Mouse (Mus musculus) heart, adult 18-20 months (tissue): ENCODE data around the gene Pard3. TPM values are rescaled to one million over a fixed set of nuclear protein-coding genes. Genes with fewer than 3 reads are reported as not detected.

Source experiments
- DNase-seq, 2 experiments: peaks; one replicate each; pipeline ENCODE4 v3.0.0; 2021 to 2022; ENCODE audit warnings: mixed read lengths in 1 of 2
- total RNA-seq, 2 experiments: library from RNA; stranded (reverse); gene quantifications; 2 replicates each; pipeline ENCODE4 v1.2.3; 2021

Pard3 gene
- total RNA-seq, 2 experiments from 2014 or later, result 29.3 to 31.8 TPM

DNA sequence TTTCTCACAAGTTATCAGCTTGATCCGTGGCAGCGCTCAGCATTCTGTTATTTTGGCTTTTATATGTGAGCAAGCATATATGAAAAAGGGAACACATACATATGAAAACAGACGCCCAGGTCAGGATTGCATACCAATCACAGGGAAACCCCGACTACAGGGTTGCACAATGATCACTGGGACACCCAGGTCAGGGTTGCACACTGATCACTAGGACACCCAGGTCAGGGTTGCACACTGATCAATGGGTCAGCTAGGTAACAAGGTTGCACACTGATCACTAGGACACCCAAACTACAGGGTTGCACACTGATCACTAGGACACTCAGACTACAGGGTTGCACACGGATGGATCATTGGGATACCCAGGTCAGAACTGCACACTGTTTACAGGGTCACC lies 228.6 kb downstream of the Pard3 start:
- no peak for DNase-seq

DNA sequence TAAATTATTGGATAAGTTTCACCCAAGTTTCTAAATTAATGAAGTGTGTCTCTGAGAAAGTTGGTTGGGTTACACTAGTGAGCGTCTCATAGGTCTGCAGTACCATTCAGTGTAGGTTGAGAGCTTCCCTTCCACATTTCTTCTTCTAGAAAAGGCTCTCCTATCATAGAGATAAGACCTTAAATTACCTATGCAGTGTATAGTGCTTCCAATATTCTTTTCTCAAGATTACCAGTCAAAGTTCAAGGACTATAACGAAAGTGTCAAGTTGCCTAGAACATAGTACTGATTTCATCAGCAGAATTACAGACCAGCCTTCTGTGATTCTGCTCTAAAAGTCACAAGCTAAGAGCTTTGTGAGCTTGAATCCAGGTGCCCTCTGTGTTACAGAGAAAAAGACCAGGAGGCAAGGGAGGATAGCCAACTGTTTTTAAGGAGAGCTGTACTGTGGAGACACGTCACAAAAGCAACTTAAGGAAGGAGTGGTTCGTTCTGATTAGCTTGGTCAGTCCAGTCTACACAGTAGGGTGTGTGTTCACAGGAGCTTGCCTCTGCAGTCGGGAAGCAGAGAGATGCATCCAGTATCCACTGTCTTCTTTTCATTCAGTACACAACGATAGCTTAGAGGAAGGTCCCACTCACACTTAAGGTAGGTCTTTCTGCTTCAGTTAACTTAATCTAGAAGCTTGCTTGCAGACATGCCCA lies 229.5 kb downstream of the Pard3 start:
- no peak for DNase-seq

DNA sequence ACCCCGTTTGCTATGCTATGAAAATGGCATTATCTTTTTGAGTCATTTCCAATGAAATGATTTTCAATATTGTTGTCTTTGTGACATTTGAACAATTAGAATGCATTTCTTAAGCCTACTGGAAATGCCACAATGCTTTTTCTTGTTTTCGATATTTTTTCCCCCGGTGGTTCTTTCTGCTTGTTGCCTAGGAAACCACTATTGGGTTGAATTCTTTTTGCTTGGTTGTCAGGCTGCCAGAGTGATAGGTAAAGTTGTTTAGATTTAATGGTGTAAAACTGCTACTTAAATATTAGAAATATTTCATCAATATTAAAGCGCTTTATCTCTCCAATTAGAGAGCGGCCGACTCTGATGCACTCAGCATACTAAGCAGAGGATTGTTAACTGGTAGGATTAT lies 230.4 kb downstream of the Pard3 start:
- DNase-seq, result no peak

DNA sequence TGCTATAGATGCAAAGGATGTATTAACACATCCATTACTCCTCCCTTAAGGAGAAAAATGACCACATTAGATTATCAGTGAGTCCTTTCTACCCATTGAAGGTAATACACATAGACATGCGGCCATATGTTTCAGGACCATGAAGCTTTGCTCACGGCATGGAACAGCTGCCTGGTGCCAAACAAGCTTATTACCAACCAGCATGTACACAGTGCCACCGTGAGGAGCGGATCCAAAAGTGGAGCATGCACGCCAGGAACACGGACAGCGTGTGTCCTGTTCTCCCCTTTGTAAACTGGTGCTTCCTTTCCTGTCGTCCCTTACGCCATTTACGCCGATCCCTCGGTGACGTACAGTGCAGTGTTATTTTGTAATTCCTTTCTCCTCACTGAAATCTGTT lies 232.2 kb downstream of the Pard3 start:
- DNase-seq, result no peak

DNA sequence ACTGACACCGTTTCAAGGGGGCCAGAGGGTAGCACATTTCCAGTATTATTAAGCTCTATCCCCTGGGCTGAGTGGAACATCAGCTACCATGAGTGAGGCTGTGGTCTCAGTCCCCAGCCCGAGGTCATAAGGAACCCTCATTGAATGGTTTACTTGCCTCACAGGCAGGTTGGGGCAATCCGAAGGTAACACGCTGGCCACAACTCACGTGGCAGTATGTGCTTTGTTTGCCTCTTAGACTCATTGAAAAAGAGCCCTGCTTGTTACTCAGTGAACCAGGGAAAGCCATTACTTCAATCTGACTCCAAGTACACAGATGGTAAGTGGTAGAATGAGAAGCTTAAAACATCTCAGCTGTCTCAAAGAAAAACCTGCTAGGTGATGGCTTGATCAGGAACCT lies 236.8 kb downstream of the Pard3 start:
- no peak for DNase-seq

DNA sequence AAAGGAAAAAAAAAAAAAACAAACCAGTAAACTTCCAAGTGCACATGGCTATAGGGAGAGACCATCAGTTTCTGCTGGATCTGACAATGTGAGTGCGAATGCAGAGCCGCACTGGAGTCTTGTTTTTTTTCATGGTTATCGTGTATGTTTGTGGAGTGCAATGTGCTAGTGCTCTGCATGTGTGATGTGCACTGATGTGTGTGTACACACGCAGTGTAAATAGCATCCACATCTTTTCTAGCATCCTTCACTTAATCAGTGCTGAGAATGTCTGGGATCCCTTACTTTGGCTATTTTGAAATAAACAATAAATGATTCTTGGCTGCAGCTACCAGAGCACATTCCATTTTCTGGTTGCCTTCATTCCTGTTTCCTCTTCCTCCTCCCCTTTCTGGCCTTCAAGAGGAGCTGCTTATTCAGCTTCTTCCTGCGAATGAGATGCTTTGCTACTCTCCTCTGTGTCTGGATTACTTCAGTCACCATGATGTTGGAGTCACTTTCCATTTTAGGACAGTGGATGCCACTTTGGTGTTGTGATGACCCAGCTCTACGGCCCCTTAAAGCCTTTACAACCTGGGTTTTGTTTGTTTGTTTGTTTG lies 239.3 kb downstream of the Pard3 start:
- peak in 1 of 2 experiments; percentile 8 for DNase-seq

DNA sequence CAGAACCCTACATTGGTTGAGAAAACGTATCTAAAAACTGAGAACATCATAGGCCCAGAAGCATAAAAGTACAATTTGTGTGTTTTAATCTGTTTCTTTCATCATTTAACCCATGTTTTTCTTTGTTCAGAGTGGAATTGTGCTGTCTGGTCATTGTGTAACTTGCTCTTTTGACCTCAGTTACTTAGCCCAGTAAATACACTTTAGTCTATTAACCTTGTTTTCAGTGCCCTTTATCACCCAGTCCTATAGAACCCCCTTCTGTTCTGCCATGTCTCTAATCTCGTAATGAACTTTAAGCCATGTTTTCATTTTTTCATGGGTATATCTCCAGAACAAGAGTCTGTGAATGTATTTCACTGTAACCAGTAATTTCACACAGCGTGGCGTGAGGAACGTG lies 243.3 kb downstream of the Pard3 start:
- DNase-seq, result no peak

DNA sequence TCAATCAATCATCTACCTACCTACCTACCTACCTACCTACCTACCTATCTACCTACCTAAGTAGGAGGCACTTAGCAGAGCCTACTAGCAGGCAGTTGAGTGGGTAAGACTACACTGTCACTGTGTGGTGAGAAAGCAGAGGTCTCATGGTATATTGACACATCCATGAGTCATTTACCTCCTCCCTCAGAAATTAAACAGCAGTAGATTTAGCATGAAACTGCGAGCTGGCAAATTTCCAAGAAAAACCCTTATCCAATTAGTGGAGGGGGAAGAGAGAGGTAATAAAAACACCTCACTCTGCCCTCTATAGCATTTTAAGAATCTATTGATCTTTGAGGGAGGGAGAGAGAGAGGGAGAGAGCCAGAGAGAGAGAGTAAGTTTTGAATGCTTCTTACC lies 245.7 kb downstream of the Pard3 start:
- DNase-seq, result no peak

DNA sequence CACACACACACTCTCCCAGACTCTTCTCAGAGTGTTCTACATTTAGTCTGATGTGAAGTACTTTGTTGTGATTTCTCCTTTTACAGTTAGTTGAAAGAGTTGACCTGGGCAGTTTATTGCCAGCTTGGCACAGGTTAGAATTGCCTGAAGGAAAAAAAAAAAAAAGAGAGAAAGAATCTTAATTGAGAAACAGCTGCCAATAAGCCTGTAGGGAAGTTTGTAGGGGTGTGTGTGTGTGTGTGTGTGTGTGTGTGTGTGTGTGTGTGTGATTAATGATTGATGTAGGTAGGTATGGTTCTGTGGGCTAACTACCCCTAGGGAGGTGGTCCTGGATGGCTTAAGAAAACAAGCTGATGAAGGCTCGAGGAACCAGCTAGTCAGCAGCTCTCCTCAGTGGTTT lies 252.1 kb downstream of the Pard3 start:
- DNase-seq, result no peak

DNA sequence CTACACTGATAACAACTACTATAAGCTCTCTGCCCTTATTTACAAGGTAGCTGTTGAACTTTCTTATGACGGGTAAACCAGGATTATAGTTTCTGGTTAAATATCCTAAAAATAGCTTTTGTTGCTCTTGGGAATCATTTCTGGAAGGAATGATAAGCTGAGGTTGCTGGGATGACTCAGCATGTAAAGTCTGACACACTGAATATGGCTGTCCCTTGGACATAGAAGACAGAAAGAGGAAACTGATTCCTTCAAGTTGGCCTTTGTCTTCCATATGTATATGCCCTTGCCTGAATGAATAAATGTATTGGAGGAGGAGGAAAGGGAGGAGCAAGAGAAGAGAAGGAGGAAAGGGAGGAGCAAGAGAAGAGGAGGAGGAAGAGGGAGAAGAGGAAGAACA lies 254.2 kb downstream of the Pard3 start:
- peak; percentile 18 to 22 for DNase-seq

DNA sequence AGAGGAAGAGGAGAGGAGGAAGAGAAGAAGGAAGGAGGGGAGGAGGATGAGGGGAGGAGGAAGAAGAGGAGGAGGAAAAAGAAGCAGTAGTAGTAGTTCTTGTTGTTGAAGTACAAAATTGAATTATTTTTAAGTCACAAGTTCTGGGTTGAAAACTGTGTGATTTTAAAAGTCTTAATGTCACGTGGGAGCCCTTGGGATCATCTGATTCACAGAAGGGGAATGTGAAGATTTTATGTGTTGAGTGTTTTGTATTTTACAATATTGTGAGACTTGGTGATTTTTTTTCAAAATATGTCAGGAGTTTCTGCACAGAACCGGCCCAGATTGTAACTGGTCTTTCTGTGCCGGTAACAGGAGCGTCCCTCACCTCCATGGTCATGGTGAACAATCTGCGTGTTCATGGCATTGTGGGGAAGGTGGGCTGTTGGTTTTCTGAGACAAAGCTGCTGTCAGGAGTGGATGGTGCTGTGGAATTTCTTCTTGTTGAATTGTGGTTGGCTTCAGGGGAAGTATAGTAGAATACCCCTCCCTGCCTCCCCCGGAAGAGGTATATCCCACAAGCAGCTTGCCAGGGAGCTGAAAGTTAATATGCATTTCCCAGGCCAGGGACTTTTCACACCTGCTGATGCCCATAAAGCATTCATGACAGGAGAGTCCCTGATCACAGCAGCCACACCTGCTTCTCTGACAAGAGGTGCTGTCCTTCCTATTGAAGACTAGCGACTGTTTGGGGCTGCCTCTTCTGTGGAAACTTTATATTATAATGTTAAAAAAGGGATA lies 254.9 kb downstream of the Pard3 start:
- no peak for DNase-seq

DNA sequence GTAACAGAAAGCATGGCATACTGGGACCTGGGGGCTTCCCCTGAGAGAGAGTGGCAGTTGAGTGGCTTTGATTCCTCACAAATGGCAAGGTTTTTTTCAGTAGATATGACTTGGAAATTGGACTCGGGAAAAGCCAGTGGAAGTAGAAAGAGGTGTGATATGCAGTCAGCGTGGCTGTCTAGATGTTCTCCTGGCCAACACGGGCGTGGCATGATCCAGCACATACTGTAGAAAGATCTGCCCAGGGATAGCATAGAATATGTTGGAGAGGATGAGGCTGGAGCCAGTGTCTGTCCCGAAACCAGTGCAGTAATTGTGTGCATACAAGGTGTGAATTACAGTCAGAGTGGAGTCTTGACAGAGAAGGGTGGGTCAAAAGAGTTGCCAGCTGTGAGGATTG lies 257.2 kb downstream of the Pard3 start:
- no peak for DNase-seq

DNA sequence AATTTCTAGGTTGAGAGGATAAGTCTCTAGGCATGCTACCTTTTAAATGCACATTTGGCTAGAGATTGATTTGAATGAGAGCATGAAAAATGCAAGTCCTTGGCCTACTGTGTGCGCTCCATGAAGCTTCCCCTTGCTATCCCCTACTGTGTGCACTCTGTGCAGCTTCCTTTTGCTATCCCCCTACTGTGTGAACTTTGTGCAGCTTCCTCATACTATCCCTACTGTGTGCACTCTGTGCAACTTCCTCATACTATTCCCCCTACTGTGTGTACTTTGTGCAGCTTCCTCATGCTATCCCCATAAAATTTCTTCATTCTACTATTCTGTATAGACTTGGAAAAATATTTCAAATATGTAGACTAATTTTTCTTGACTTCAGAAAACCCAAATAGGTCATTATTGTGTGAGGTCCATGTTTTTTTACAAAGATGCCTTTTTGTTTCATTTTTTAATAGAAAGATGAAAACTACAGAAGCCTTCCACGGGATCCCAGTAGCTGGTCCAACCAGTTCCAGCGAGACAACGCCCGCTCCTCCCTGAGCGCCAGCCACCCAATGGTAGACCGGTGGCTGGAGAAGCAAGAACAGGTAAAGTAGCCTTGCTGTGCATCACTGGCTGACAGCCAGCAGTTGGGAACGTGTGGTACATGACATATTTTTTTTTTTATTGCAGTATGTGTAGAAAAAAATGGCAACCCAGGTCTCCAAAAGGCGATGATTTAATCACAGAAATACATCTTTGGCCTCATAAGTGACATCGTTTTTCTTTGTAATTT lies 260.1 kb downstream of the Pard3 start:
- DNase-seq, result no peak

DNA sequence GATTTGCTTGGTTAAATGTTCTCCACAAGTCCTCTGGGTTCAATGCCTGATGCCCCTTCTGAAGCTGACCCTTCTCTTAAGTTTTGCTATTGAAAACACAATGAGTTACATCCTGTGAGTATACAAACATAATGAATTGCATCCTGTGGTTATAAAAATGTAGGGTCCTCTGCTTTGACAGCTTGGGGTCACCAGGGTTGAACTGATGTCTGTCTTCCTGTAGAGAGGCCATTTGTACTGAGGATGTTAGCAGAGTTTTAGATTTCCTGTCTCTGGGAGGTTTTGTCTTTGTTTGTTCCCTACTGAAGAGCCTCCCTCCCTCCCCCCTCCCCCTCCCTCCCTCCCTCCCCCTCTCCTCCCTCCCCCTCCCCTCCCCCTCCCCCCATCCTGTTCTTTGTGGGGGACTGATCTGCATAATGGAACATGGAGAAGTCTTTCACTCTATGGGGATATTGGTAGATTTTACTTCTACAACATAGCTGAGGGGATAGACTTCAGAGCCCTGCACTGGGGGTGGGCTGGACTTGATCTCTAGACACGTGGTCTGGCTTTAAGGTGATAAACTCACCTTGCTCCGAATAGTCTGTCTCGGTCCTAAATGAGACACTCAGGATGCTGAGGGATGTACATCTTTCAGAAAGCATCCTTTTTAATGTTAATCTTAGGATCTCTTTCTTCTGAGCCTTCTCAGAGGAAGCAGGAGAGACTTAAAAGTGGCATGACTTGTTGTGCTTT lies 261.3 kb downstream of the Pard3 start:
- no peak for DNase-seq

DNA sequence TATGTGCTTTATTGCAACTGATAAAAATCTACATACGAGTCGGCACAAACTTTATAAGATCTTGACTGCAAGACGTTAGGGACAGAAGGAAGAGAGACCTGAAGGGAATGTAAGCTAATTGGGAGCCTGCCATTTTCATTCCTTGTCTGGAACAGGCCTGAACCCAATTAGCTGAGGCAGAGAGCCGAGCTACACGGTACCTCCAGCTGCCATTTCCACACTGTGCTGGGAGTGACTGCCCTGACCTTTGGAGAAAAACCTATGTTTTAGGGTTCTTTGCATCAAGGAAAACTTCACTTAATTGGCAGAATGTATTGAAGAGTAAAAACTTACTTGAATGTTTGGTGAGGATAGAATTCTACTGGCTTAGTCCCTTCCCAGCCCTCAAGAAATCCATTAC lies 262.1 kb downstream of the Pard3 start:
- DNase-seq, result no peak

DNA sequence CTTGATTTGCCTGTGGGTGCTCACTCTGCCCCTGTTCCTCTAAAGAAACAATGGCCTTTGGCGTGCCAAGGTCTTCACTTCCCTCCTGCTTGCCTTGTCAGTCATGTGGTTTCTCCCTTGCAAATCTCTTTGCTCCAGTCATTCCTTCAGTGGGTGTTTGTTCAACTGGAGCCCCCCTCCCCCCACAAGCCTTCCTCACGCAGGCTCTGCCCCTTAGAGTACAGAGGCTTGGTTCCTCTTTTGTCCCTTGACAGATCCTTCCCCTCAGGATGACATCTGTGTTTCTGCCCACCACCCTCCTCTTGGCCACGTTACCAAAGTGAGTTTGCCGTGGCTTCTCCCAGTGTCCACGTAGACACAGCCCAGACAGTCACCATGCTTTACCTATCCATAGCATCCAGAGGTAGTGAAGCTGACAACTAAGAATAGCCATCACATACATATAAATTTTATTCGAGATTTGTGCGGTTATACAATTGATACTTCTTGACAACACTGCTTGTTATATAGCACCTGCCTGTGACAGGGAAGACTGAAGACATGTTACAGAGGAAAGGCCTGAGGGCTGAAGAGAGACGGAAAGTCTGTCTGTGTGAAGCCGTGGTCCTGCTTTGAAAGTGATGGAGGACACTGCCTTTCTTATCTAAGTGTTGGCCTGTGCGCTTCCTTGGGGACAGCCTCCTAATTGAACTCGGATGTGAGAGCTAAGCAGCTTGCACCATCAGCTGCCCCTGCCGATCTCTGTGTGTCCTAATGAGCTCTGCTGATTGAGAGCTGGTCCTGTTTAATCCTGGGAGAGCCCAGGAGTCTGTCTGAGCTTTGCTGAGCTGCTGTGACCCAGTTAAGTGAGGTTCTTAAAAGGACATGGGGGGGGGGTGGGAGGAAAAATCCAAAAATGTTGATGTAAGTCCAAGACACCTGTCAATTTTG lies 266.8 kb downstream of the Pard3 start:
- peak; percentile 49 to 67 for DNase-seq

DNA sequence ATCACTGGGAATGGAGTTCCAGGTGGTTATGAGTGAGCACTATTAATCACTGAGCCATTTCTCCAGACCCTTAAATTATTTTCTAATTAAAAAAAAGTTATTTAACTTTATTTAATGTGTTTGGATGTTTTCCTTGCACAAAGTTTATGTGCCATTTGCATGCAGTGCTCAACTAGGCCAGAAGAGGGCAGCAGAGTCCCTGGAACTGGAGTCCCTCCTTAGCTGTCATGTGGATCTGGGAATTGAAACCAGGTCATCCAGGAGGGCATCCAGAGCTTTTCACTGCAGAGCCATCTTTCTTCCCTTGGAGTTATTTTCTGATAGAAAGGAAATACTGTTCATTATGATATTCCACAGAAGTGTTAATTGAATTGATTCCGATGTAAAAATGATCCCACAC lies 268.1 kb downstream of the Pard3 start:
- peak; percentile 39 to 82 for DNase-seq

DNA sequence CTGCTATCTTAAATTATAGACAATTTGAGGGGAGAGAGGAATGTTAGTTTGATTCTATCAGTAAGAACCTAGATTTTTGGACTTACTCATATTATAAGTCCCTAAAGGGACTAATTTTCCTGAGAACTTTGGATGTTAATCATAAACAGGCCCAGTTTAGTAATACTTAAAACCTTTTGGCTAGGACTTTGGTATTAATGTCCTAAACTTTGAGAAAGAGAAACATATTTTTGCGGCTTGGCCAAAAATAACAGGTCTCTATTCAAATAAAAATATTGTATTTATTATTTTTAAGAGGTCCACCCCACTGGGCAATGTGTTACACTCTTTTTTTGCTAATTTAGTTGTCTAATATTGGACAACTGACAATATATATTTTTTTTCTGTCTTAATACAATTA lies 271.5 kb downstream of the Pard3 start:
- peak; percentile 26 to 38 for DNase-seq

DNA sequence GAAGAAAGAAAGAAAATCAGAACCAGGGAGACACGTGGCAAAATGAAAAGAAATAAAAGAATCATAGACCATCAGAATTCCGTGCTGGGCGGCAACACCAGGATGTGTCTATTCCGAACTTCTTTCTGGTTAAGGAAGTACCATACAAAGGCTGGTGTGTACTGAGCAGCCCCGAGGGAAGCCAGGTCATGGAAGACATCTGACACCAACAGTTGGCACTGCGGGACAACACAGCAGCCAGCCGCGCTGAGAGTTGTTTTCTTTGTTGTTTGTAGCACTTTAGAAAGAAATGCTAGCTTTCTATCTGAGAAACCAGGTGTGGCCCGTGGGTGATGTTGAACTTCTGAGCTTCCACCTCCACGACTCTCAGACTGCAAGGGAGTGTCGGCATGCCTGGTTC lies 274.5 kb downstream of the Pard3 start:
- no peak for DNase-seq

DNA sequence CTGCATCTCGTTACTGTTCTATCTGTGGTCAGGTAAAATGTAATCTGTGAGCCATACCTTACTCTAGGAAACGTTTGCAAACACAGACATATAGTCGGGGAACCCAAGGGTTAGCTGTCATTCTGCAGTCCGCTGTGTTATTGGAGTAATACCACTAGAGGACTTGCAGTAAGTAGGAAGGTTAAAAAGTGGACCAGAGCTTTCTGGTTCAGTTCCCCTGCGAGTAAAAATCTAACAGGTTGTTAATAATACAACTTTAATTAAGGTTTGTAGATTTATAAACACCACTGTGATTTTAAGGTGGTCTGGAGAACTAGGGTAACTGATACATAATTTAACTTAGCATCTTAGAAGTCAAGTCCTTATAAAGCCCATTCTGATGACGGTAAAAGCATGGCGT lies 277.4 kb downstream of the Pard3 start:
- DNase-seq, result no peak

DNA sequence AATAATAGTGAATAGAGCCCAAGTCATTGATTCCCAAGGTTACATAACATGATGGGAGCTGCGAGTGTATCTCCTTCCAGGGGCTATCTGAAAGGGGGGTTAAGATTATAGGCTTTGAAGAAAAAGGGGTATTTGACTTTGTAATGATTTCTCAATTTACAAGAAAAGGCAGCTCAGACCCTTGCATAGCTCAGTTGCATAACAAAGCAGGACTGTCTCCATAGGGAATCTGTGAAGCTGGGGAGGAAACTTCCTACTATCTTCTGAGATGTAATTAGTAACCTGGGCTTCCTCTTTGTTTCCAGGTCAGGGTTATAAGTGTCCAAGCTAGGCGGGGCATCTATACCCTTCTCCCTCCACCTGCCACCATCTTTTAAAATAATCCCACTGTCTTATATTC lies 279.4 kb downstream of the Pard3 start:
- no peak for DNase-seq
